Mouse (Mus musculus) WW6 (cell line): ENCODE results near the gene Rassf5.
A peak's percentile ranks its signal among the peaks of the same experiment; 100 is the strongest.

ENCODE experiments used
- DNase-seq: peaks from one replicate; pipeline ENCODE4 v3.0.0-alpha.2; 2013; ENCODE audit warnings: low read depth, low spot score

Gene Rassf5

DNA sequence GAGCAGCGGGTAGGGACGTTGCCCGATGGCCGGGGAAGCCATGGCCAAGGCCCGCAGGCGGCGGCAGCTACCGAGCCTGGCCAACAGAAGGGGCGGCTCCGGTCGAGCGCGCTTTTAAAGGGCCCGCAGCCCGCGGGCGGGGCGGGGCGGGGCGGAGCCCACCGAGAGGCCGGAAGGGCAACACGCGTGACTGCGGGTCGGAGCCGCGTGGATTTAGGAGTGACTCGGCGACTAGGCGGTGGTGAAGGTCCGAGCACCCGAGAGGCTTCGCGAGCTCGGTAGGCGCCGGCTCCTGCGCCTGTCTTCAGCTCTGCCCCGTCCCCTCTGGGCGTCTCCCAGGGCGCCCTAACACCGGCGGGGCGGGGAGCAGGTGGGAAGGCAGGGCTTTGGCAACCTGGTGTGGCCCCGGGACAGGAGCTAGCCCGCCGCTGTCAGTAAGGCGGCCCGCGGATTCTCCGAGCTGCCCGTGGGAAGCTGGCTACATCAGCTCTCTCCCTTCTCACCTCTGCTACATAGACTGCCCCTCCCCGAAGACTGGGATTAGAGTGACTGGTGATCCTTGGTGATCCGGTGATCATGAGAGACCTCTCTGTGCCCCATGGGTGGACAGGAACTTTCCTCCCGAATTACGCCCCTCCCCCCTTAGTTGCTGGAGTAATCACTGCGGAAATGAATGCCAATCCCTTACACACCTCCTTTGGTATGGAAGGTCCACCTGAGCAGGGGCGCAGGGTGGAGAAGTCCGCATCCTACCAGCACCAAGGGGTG, at the start of gene Rassf5:
TSS of gene Rassf5 (minus strand) at position 170 of the 768 bp plus-strand sequence.
- no peak for DNase-seq

DNA sequence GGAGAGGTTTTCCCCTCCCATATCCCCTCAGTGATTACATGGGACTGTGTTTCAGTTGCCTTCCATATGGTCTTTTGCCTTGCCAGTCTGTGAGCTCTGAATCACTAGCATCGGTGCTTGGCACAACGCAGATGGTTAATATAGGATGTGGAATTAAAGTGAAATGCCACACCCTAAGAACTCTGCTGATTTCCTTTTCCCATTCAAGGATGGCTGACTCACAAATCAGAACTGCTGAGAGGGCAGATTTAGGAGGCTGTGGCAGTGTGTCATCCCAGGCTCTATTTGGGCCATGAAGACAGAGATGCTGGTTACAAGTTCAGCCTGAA, 48.8 kb upstream of the Rassf5 start:
- no peak for DNase-seq

DNA sequence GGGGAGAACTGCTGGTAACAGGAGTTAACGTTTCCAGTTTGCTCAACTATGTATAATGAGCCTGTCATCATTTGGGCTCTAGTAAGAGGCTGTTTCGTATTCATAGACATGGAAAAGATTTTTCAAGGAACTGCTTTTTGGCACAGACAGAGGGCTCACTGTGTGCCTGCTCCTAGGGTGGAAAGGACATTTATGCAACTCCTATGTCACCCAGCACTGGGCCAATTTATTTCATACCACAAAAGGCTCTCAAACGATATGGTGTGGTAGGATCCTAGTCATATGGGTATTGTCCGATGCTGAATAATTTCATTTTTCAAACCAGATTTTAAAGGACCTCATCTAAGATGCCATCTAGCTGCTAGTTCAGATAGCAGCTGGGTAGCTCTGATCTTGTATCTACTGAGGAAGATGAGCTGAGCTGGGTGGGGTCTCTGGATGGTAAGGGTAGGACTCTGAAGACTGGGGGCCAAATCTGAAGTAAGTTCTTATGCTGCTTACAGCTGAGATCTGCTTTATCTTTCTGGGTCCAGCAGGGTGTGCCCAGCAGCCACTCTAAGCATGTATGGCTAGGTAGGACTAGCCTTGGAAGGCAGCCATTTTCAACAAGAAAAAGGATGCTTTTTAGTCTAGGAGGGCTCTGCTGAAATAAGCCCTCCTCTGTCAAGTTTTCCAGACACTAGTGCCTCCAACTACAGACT, 48.3 kb upstream of the Rassf5 start:
- no peak for DNase-seq

DNA sequence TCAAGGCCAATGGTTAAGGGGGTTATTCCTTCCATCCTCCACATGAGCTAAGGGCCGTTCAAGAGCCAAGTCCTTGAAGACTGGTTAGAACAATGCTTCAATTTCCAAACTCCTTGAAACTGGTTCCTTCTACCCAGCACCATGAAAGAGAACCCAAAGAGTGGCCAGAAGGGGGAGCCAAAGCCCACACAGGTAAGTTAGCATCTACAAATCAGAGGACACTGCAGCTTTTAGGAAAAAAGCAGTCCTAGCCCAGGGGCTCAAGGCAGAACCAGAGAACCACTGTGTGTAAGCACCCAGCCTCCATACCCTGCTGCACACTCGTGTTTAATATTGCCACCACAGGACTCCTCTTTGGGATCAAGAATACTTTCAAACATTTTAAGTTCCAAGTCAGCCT, 45.6 kb upstream of the Rassf5 start:
- DNase-seq = peak; percentile 29

DNA sequence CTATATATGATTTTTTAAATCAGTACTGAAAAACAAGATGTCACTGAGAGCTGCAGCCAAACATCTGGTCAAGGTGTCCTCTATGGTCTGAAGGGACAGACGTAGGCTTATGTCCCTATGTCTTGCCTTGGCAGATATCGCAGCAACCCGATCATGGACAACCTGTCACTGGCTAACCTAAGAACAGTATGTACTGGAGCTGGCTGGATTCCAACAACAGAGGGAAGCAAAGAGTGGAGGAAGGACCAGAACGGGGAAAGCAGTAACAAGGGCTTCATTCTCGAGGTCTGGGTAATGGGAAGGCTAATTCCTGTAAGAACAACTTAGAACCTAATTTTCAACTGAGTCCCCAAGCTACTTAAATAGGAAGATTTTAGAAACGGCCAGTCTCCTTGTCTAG, 43.9 kb upstream of the Rassf5 start:
- DNase-seq = no peak

DNA sequence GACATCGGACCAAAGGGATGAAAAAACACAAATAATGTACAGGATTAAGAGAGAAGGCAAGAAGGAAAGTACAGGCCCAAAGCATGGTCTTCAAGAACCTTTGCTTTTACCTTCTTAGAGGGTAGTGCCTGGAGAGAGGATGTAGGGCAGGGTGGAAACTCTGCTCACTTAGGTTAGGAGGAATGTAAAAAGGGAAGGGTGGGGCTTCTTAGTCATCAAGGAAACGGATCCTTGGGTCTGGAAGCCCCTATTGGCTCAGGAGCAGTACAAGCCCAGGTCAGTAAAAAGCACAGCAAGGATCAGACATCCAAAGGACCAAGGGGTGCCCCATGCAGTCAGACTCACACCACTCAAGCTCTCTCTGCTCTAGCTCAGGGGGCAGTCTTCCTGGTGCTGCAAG, 42.2 kb upstream of the Rassf5 start:
- no peak for DNase-seq

DNA sequence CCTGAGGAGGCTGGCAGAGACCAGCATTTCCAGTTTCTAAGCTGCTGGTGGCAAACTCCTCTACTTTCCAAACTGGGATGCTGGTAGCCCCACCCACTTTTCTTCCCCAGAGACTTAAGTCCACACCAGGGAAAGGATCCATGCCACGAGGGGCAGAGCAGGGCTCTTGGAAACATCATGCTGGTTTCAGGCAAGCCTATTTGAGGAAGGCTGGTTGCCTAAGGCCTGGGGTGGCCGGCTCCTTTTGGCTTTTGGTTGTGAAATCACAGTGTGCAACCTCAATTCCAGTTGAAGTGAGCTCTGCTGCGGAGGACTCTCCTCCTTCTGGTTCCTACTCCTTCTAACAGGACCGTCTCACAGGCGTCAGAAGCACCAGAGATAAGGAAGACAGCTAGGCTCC, 41.7 kb upstream of the Rassf5 start:
- no peak for DNase-seq

DNA sequence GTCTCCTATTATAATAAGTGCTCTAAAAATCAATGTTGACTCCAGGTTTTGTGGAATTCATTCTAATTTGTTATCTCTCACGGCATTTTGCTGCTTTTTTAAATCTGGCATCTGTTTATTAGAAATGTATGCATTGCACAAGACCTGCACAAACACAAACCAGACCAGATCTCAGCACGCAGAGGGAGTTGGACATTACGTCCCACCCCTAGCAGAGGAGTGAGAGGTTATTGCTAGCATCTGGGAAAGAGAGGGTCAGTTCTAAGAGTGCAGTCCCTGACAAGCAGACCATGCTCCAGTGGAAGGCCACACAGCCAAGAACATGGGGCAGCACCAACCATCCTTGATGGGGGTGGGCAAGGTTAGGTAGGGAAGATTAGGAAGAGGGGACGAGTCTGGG, 39.6 kb upstream of the Rassf5 start:
- no peak for DNase-seq

DNA sequence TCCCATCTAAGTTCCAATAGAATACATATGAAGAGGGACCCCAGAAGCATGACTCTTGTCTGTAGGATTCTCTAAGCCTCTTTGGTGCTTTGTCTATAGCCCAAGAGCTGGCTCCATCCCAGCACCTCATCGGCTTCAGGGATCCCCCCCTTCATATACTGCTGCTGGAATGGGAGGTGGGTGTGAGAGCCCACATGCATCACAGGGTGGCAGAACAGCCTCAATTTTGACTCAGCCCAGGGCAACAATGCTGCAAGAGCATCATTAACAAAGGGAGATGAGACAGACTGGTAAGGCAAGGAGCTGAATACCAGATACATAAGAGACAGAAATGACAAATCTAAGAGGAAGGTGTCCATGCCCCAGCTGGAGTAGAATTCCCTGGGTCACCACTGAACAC, 39.1 kb upstream of the Rassf5 start:
- no peak for DNase-seq

DNA sequence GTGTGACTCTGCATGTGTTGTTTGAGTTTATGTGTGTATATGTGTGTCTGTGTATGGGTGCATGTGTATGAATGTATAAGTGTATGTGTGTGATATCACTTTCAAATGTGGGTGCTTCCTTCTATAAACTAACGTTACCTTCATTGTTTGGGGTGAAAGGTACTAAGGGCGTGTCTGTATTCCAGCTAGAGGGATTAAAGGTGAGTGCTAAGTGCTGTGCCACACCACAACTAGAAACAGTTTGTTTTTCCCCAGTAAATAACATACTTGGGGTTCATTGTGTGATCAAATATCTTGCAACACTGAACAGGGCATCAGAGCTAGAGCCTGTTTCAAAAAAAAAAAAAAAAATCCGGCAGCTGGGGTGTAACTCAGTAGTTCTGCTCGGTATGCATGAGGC, 36.7 kb upstream of the Rassf5 start:
- no peak for DNase-seq

DNA sequence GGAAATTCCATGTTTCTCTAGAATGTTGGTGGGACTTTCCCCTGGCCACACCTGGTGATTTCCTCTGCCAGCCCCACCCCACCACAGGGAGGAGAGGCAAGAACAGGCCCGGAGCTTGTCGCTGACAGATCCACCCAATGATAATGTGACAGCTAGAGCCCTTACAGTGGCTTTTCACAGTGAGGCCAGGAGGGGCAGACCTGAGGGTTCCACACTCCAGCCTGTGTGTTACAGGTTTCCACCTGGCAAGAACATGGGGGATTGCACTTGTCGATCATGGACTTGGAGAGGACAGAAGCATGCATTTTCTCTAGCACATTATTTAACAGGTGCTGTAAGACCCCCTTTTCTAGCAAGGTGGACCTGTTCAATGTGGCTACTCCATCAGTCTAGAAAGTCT, 35.2 kb upstream of the Rassf5 start:
- no peak for DNase-seq

DNA sequence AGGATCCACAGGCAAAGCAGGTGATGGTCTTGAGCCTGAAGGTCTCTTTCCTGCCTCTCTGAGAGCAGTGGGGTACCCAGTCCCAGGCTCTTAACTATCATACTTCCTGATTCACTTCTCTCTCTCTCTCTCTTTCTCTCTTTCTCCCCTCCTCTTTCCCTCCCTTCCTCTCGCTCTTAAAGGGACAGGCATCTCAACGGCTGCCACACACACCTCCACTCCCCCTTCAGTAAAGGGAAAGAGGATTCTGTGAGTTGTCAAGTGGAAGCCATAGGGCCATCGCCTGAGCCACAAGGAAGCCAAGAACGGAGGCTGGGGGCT, 34.4 kb upstream of the Rassf5 start, which contains the start of gene Ikbke:
TSS of gene Ikbke (minus strand) at position 151 of the 321 bp plus-strand sequence.
- DNase-seq = no peak

DNA sequence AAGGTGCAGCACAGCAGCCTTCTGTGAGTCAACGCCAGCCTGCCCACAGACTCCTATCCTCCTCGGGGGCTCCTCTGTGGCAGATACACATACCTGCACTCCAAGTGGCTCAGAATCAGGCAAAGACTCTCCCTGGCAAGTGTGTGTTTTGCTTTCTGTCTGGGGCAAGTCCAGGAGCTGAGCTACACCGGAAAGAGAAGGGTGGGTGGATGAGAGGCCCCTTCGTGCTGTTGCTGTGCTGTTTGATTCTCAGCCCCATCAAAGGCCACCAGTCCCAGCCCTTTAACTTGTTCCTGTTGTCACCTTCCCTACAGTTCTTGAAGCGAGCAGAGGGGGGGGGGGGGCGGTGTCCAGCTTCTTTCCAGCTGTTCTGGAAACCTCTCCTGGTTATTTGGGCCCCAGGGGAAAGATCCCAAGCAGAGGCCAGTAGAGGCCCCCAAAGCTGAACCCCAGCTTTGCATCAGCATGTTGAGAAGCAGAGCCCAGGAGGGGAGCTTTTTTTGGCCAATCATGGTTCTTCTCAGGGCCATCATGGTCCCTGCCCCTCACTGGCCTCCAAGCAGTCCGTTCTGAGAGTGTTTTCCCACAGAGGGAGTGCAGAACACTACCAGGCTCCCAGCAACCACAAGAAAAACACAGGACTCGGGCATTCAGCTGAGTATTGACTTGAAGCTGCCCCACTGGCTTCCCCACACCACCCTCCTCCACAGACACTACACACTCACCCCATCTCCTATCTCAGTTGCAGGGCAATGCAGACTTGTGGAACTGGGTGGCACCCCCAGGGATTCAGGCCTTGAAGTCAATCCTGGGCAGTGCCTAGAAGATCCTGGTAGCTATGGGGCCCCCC, 33.8 kb upstream of the Rassf5 start:
- DNase-seq = no peak

DNA sequence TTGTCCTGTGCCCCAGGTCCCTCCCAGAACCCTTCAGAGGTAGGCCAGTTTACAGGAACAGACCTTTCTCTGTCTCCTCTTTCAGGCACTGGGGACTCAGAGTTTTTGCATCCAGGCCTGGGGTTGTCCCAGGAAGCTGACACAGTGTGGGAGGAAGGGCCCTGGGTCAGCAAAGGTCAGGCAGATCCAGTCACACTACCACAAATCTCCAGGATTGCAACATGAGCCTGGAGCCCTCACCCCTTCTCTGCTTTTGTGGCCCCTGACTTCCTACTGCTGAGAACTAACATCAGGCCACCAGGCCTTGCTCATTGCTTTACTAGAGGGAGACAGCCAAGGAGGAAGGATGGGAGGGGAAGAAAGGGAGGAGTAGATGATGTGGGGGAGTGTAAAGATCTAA, 31.8 kb upstream of the Rassf5 start:
- no peak for DNase-seq

DNA sequence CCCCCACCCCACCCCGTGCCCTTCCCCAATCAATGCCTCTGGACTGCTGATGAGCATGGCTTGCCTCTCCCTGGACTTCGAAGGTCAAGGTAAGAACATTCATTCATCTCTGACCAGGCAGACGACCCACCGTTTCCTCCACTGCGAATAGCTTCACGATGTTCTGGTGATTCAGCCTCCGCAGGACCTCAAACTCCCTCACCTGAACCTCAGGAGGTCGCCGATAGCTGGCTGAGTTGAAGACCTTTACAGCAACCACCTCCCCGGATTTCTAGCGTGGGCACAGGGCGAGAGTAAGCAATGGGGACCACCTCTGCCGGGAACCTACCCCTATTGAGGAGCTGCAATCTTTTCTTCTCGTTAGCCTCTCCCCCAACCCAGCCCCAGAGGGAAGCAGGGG, 30.5 kb upstream of the Rassf5 start:
- no peak for DNase-seq

DNA sequence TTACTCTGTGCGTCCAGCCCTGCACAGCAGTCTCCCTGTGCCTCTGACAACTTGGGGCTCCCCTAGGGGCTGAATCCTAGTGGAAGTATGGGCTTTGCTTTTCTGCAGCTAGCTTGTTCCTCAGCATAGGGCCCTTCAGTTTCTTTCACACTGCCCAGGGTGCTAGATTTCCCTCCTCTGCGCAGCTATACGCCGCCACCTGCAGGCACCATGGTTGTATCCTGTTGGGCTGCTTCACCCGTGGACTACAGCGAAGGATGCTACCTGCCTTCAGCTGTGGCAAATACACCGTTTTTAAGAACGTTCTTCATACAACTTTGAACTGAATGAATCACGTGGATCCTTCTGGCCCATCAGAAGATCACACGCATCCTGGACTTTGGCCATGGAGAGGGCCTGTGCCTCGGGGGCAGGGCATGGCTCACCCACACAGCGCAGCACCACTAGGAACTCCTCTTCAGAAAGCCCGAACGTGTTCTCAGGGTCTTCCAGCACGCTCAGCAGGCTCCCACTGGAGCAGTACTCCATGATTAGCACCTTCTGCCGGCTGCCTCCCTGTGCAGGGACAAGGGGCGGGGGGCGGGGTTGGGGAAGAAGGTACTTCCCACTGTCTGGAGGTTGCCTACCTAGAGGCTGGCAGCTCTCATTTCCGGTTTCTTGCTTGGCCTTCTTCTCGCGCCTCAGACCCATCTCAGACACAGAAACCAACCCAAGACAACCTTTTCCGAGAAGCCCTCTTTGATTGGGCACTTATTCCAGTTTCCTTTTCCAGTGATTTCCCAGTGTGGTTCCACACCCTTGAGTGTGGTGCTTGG, 29.9 kb upstream of the Rassf5 start:
- no peak for DNase-seq

DNA sequence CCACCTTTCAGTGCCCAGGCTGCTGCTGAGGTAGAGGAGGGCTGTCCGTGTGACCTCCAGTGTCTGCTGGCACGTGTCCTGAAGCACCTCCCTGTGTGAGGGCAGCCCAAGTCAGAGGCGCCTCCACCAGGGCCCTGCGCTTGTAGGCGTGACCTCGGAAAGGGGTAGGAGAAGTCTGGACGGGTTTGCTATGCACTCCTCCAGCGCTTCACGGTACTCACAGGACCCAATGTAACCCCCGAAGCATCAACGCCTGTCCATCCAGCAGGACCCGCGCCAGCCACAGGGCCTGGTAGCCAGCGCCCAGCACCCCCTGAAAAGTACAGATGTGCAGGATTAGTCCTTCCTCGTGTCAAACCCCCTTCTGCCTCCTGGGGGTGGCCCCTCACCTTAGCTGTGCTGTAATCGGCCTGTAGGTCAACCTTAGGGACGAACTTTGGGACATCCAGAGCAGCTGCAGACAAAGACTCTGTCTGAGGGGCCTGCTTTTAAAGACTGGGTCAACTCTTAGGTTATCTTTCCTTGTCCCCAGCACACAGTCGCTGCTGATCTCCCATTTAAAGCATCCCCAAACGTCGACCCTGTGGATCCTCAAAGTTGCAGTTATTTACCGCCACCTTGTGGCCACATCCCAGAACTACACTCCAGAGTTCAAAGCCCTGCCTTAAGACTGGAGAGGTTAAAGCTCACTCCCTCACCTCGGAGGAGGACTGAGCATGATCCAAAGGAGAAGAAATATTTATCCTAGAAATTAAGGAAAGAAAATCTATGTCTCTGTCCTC, 24.9 kb upstream of the Rassf5 start:
- no peak for DNase-seq

DNA sequence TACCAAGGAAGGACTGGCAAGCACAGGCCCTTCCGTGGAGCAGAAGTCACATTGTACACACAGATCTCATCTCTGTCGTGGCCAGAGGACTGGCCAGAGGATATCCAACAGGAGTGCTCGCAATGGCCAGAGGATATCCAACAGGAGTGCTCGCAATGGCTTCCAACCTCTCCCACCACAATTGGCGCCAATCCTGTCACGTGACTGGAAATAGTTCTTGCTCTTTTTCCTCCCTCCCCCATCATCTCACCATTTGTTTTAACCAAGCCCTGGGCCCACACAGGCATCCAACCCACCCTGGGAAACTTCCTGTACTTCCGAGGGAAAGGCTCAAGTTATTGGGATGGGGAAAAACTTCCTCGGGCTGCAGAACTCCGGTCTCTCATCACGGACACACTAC, 23.7 kb upstream of the Rassf5 start:
- no peak for DNase-seq

DNA sequence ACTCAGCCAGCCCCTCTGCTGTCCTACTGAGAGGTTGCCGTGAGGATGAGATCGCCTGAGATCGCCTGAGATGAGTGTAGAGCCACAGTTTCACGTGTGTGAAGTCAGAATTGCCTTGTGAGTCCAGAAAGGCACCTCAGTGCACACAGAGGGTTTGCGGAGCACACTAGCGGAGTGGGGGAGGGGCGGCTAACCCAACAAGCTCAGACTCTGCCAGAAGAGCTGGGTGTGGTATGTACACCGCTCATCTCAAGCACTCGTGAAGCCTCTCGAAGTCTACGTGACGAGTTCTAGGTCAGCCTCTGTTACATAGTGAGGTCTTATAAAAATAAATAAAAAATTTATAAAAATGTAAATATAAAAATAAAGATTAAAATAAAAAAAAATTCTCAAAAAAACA, 18.8 kb upstream of the Rassf5 start:
- DNase-seq = no peak

DNA sequence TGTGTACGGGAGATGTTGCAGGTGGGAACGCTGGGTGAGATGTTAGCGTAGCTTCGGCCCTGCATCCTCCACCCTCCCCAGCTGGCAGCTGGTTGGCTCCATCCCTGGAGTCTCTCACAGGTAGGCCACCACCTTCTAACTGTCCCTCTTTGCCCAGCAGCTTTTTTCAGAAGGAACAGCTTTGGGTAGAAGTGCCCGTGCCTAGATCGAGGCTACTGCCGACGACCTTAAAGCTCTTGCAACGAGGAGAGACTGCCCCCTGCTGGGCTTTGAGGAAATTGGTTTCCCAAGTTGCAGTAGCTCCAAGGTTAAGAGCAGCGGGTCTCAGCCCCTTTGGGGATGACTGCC, 15.2 kb upstream of the Rassf5 start:
- DNase-seq = no peak

DNA sequence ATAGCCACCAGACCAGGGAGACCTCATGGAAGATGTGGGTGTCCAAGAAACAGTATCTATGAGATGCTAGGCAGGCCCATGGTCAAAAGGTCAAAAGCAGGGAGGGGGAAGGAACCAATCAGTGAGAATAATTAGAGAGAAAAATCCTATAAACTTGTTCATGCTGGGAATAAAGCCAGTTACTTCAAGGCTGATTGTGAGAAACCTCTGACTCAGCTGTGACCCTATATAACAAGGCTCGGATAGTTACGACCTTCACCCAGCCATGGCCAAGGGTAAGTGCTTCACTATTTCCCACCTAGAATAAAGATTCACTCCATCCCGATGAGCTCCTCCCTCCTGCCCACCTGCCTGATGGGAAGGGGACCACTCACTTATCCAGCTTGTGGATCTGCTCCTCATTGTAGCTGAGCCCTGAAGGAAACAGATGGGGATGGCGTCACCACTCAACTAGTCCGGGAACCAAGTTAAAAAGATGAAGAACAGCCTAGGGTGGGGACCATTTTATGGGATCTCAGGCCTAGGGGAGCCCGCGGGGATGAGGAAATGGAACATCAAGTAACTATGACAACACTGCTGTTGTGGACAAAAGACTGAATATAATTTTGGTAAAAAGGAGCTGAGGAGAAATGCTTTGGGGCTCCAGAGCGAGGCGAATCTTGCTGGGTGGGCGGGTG, 14.7 kb upstream of the Rassf5 start:
- DNase-seq = no peak
